Mouse (Mus musculus): ENCODE measurements around the gene Cacna1a.

Cacna1a gene

DNA sequence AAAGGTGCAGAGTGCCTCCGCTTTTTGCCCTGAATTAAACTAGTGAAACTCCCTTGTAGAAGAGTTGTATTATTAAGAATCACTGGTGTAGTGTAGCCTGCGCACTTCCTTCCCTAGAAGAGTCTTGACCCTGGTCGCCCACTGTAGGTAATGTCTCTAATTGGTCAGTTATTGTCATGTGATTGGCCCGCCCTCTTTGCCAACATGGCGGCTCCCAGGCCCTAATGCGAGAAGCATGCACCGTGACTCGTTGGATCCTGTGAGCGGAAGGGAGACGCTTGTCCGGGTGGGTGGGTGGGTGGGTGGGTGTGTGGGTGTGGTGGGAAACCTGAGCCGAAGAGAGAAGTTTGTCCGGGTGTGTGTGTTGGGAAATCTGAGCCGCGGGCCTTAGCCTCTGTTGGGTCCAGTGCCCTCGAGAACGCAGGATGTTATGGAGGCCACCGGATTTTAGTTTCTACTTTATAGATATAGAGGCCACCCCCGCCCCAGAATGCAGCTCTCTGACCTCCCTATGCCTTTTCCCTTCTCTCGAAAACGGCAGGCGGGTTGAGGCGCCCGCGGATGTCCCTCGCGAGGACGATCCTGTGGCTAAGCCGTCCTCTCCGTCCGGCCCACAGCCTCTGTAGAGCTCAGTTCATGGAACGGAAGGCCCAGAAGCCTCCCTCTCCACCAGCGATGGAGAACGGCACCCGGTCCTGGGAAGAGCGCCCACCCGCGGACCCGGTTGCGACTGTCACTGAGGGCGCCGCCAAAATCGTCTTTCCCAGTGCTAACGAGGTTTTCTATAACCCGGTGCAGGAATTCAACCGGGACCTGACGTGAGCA lies 301.1 kb downstream of the Cacna1a start:
- peak; percentile 95 for DNase-seq (ENCODE audit: low spot score)
